Mouse (Mus musculus) brain, adult 2 months (tissue): ENCODE results near the gene Rrnad1.

ENCODE experiments used
- DNase-seq: peaks from one replicate; pipeline ENCODE4 v3.0.0; 2011; ENCODE audit warnings: low read depth, low spot score

Rrnad1 gene

DNA sequence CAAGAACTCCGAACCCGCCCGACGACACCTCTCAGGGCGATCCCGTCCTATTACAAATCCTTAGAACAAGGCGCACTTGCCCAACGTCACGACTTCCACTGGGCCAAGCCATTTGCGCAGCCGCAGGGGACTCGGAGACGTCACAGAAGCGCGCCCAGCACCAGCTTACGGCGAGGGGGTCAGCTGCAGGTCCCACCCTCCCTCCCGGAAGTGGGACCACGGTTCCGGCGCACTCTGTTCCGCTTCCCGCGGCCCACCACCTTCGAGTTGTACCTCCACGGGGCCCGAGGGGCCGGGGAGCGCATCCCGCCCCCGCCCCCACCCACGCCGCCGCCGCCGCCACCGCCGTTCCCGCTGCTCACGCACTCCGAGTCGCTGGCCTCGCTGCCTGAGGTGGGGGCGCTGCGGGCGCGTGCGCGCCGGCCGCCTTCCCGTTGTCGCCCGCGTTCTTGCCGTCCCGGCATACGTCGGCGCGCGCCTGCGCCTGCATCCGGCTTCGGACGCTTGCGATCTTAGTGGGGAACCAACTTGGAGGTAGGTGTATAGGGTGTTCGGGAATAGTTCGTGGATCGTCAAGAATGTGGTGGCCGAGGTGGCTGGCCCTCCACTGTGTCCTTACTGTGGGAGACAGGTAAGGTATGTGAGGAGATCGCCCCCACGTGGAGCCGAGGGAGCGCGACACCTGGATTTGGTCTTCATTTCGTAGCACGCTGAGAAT is at the start of gene Rrnad1, which contains the start of gene Isg20l2:
Gene Rrnad1, minus strand, starts transcription at position 640 of the 718 bp plus-strand sequence.
Gene Isg20l2, plus strand, starts transcription at position 237 of the 718 bp plus-strand sequence.
- peak; percentile 100 for DNase-seq

DNA sequence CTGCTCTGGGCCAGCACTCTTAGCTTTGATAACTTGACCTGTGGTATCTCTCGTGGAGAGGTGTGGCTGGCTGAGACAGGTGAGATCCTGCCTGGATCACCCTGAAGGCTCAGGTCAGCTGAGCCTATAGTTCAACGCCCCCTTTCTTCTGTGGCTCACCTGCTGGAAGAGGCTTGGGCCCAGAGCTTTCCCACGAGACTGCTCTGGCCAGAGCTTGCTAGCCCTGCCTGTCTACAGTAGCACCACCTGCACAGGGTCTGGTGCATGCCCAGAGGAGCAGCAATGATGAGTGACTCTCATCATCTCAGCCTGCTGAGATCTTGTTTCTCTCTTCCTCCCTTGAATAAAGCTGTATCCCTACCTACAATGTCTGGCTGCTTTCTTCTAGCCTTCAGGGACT is 49.6 kb upstream of the Rrnad1 start:
- DNase-seq, result no peak

DNA sequence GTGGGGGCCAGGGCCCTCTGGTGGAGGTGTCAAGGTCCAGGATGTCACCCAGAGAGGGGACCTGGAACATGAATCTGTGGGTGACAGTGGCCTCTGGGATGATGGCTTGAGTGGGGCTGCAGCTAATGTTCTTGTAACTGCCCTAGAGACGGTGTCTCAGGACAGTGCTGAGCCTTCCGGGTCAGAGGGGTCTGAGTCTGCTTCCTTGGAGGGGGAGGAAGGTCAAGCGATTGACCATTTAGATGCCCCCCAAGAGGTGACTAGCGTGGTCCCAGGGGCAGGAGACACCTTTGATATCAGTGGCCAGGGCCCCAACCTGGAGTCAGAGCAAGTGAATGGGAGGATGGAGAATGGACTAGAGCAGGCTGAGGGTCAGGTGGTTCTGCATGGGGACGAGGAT is 49.0 kb upstream of the Rrnad1 start:
- DNase-seq, result no peak

GRCm38 (mm10) chr3:87974381-87974987 is 44.0 kb upstream of the Rrnad1 start:
- no peak for DNase-seq

- DNase-seq, result no peak
Observed at GRCm38 (mm10) chr3:87973593-87974380, 43.3 kb upstream of the Rrnad1 start.

DNA sequence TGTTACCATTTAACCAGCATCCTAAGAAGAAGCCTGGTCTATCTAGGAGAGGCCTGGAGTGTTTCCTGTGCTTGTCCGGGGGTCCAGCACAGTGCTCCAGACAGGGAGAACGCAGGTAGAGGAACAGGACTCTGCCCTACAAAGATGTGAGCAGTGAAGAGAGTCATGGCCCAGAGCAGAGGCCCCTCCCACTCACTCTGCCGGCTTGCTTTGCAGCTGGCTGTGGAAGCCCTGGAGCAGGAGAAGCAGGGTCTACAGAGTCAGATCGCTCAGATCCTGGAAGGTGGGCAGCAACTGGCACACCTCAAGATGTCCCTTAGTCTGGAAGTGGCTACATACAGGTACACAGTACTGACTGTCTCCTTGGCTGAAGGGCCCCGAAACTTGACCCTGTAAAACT is 42.3 kb upstream of the Rrnad1 start:
- DNase-seq, result no peak

DNA sequence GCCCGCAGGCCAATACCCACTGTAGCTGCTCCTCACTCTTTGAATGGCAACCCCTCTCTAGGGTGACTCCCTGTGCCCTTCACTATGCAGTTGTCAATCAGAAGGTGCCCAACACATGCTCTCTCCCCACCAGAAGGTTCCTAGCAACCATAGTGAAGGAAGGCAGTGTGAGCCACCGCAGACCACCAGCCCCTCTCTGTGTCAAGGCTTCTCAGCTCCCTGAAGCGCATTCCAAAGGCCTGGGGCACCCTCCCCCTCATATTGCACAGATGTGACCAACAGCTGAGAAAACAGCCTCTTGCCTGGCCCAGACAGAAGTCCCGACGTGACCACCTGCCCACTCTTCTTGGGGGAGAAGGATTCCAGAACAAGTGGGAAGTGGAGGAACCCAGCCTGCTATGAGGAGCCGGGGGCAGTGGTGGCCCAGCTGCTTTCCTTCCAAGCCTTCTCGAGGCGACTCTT is 41.7 kb upstream of the Rrnad1 start:
- DNase-seq, result no peak

DNA sequence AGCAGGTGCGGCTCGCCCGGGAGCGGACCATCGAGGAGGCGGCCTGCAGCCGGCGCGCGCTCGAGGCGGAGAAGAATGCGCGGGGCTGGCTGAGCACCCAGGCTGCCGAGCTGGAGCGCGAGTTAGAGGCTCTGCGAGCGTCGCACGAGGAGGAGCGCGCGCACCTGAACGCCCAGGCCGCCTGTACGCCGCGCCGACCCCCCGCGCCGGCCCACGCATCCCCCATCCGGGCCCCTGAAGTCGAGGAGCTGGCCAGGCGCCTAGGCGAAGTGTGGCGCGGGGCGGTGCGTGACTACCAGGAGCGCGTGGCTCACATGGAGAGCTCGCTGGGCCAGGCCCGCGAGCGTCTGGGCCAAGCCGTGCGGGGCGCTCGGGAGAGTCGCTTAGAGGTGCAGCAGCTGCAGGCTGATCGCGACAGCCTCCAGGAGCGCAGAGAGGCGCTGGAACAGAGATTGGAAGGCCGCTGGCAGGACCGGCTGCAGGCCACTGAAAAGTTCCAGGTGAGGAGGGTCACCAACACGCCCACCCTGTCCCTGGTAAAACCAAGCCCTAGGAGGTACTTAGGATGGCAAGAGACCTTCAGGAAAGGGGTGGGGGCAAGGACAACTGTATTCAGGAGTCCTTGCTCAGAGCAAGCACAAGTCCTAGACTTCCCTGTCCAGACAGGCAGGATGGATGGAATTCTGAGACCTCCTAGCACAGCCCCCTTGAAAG is 41.1 kb upstream of the Rrnad1 start:
- no peak for DNase-seq

GRCm38 (mm10) chr3:87970939-87971488 is 40.5 kb upstream of the Rrnad1 start, which contains the start of gene Nes:
Gene Nes, plus strand, starts transcription at chr3:87971078.
- DNase-seq, result no peak

- DNase-seq, result peak; percentile 61
Observed at GRCm38 (mm10) chr3:87970184-87970938, 39.8 kb upstream of the Rrnad1 start.

DNA sequence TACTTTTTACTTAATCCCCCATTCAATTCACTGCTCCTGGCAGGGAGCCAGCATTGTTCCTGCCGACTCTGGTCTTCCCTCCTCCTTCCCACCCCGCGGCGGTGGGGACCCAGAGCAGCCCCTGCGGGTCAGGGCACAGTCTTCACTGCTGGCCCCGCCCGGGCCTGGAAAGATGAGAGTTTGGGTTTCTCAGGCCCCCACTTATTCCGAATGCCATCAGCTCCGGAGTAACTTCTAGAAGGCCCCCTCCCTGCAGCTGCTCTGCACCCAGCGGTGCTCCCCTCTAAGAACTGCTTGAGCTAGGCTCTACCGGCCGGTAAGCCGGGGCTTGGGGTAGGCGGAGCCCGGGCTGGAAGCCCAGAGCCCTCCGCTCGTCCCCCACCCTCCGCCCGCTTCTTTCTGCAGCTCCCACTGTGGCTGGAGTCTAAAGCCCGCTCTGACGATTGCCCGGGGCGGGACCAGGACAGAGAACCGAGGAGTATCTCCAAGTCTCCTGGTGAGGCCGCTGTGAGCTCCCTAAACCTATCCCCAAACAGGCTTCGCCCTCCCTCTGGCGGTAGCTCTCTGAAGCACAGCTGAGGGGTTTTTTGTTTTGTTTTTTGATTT is 30.2 kb upstream of the Rrnad1 start:
- DNase-seq, result peak; percentile 90

DNA sequence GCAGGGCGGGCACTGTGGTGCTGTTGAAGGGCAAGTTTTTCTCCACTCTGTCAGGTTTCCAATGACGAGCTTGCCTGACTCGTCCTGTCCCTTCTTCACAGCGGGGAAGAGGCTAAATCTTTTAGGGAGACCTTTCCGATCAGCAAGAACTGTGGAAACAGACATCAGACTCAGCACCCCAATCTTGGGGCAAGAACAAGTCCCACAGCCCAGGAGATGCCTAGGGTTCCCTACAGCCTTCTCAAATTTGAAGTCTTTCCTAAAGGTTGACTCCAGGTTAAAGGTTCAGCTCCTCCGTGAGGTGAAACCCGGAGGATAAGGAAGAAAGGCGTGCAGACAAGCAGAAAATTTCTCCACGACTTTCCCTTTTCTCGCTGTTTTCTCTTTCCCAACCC is 29.7 kb upstream of the Rrnad1 start:
- DNase-seq, result no peak

GRCm38 (mm10) chr3:87959371-87959770 is 28.9 kb upstream of the Rrnad1 start:
- no peak for DNase-seq

DNA sequence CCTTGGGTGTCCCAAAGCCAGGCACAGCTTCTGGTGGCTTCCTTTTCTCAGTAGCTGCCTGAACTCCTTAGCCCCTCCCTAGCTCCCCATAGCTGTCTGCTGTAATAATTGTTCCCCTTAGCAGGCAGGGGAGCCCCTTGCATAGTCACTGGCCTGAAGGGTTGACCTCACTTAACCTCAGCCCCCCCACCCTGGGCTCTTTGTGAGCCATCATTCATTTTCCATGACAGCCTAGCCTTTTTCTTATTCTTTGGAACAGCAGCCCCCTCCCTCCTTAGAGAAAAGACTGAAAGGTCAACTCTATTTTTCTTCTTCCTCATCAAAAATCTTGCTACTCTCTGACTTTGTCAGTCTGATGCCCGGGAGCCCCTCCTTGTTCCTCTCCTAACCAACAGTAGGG is 28.4 kb upstream of the Rrnad1 start:
- no peak for DNase-seq

DNA sequence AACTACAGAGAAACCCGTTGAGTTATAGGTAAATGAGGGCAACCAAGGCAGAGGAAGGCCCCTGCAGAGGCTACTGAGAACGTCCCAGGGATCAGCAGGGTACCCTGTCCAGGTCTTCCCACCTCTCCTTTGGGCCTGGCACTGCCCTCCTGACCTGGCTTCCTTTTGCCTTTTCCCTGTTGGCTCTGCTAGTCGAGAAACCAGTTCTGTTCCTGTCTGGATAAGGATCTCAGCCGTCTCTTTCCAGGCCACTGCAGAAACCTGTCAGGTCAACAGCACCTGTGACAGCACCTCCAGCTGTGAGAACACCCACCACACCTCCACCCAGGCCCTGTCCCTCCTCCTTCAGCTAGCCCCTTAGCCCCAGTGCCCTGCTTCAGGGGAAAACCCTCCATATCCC is 28.0 kb upstream of the Rrnad1 start:
- DNase-seq, result no peak

DNA sequence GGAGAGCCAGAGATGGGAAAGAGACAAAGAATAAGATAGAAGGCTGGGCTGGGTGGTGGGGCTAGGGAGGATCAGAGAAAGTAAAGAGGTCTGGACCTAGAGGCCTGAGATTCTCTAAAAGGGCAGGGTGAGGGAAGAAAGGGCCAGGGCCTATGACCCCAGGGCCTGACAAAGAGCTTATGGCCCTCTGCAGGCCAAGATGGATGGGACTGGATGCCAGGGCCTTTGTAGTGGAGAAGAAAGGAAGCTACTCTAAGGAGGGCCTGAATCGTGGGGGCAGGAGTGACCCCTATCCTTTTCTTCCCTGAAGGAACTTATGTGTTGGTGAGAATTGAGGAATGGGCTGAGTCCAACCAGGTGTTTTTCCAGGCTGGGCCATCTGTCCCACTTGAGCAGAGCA is 27.5 kb upstream of the Rrnad1 start:
- no peak for DNase-seq

DNA sequence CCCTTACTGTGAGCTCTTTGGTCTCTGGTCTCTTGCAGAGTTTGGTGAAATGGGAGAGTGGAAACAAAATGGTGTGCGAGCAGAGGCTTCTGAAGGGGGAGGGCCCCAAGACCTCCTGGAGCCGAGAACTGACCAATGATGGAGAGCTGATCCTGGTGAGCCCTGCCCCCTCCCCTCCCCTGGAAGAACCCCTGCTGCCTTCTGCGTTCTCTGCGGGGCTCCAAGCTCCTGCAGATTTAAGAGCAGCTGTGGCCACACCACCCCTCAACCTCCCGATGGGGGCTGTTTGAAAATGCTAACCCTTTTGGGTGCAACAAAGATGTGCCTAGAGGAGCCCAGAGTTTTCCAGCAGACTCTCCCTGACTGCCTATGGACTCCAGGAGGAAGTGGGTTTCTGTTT is 21.9 kb upstream of the Rrnad1 start:
- no peak for DNase-seq

GRCm38 (mm10) chr3:87951946-87952345 is 21.4 kb upstream of the Rrnad1 start:
- DNase-seq, result no peak

DNA sequence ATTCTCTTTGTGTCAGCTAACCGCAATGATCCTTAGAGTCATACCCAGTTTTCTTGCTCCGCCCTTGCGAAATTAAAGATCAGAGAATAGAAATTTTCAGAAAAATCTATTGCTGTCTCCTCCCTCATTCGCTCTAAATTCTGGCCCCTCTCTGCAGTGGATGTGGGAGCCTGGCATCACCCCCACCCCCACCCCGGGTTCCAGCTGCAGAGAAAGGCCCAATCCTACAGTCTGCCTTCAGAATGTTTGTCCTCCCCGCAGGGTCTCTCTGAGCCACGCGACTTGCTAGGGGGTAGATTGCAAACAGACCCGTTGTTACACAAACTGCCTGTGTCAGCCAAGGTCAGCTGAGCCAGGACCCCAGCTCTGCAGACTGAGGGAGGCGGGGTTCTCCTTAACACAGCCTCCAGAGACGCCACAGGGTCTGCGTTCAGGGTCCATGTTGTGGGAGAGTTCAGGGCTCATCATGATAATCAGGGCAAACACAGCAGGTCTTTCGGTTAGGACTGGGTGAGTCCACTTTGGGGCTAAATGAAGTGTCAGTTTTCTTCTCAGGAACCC is 19.5 kb upstream of the Rrnad1 start:
- no peak for DNase-seq
